Mouse (Mus musculus) lung, adult 10 weeks (tissue): ENCODE data around the gene Vpreb2. TPM values are rescaled to one million over a fixed set of nuclear protein-coding genes. Genes with fewer than 3 reads are reported as not detected.

Source experiments
- polyA plus RNA-seq: library from polyadenylated mRNA; stranded (reverse); fragments of 350-450 nt; fragmentation: Illumina TruSeq; extraction: RNeasy Lipid Tissue Mini Kit (QIAGEN cat#74804); gene quantifications from one replicate; pipeline ENCODE4 v1.2.3, GENCODE M21; 2014; ENCODE audit warnings: low read depth, low replicate concordance; ENCODE audit not compliant: insufficient read depth

The Vpreb2 gene
- not detected for polyA plus RNA-seq

DNA sequence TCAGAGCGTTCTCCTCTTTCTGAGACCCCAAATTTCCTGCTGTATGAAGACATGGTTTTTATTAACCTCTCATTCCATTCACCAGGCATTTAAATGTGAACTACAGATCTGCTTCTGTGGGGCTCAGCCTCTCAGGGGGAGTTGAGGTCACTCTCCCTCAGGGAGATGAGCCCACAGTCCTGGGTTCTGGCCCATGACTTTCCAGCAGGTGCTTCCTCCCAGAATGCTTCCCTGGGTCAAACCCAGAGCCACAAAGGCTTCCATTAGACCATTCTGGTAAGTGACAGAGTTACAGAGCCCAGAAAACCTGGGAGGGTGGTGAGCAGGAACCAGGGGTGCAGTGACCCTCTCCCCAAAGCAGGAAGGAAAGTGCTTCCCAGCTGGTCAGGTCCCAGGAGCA is at the start of gene Vpreb2:
Vpreb2 (plus strand) TSS at position 301 of the 400 bp plus-strand sequence.

Other genes with a start within 250 kb of the Vpreb2 start
- gene Med15, start 247.5 kb upstream of the Vpreb2 start, polyA plus RNA-seq, result 16.6 TPM
- gene Klhl22, start 220.8 kb upstream of the Vpreb2 start, polyA plus RNA-seq, result 18.9 TPM
- gene Scarf2, start 183.1 kb upstream of the Vpreb2 start, polyA plus RNA-seq, result 31.5 TPM
- not detected for gene B830017H08Rik, start 147.3 kb upstream of the Vpreb2 start, polyA plus RNA-seq
- gene Car15, start 142.1 kb upstream of the Vpreb2 start, polyA plus RNA-seq, result 3.9 TPM
- 0.10 TPM for gene Gm20518, start 88.8 kb upstream of the Vpreb2 start, polyA plus RNA-seq
- 0.06 TPM for gene Tssk1, start 86.2 kb upstream of the Vpreb2 start, polyA plus RNA-seq
- gene Dgcr2, start 81.9 kb upstream of the Vpreb2 start, polyA plus RNA-seq, result 26.6 TPM
- gene Tssk2, start 81.8 kb upstream of the Vpreb2 start, polyA plus RNA-seq, result not detected
- 10.9 TPM for gene Ess2, start 69.1 kb upstream of the Vpreb2 start, polyA plus RNA-seq
- not detected for gene Gsc2, start 65.4 kb upstream of the Vpreb2 start, polyA plus RNA-seq
- 56.6 TPM for gene Slc25a1, start 52.2 kb upstream of the Vpreb2 start, polyA plus RNA-seq
- 61.9 TPM for gene Dgcr6, start 72.4 kb downstream of the Vpreb2 start, polyA plus RNA-seq
- gene Prodh, start 109.8 kb downstream of the Vpreb2 start, polyA plus RNA-seq, result 12.3 TPM
- gene Rtn4r, start 147.2 kb downstream of the Vpreb2 start, polyA plus RNA-seq, result 0.23 TPM
- not detected for gene Ccdc188, start 237.5 kb downstream of the Vpreb2 start, polyA plus RNA-seq